Mouse (Mus musculus): ENCODE data around the gene Col15a1.

Gene Col15a1

GRCm38 (mm10) chr4:47207969-47208420, at the start of gene Col15a1:
Gene Col15a1, plus strand, starts transcription at chr4:47208161.
- peak; percentile 31 for DNase-seq (ENCODE audit: low read depth, low spot score)

GRCm38 (mm10) chr4:47161103-47161755, 46.7 kb upstream of the Col15a1 start:
- peak; percentile 59 for DNase-seq (ENCODE audit: low read depth, low spot score)

GRCm38 (mm10) chr4:47161756-47162587, 46.0 kb upstream of the Col15a1 start:
- no peak for DNase-seq (ENCODE audit: low read depth, low spot score)

GRCm38 (mm10) chr4:47172314-47172713, 35.6 kb upstream of the Col15a1 start:
- no peak for DNase-seq (ENCODE audit: low read depth, low spot score)

GRCm38 (mm10) chr4:47177101-47177500, 30.9 kb upstream of the Col15a1 start:
- DNase-seq (ENCODE audit: low read depth, low spot score): no peak

- DNase-seq (ENCODE audit: low read depth, low spot score): no peak
These were observed 29.6 kb upstream of the Col15a1 start for GRCm38 (mm10) chr4:47178261-47178961.

GRCm38 (mm10) chr4:47179535-47179934, 28.4 kb upstream of the Col15a1 start:
- DNase-seq (ENCODE audit: low read depth, low spot score): no peak

GRCm38 (mm10) chr4:47184058-47184661, 23.8 kb upstream of the Col15a1 start:
- no peak for DNase-seq (ENCODE audit: low read depth, low spot score)

- DNase-seq (ENCODE audit: low read depth, low spot score): no peak
These were observed 21.4 kb upstream of the Col15a1 start for GRCm38 (mm10) chr4:47186514-47186913.

- DNase-seq (ENCODE audit: low read depth, low spot score): no peak
These were observed 11.8 kb upstream of the Col15a1 start for GRCm38 (mm10) chr4:47196173-47196572.

GRCm38 (mm10) chr4:47203643-47204042, 4.3 kb upstream of the Col15a1 start:
- DNase-seq (ENCODE audit: low read depth, low spot score): no peak

- no peak for DNase-seq (ENCODE audit: low read depth, low spot score)
These were observed 2.1 kb upstream of the Col15a1 start for GRCm38 (mm10) chr4:47205846-47206245.

- DNase-seq (ENCODE audit: low read depth, low spot score): peak; percentile 7
These were observed 545 bp downstream of the Col15a1 start for GRCm38 (mm10) chr4:47208421-47208991.

- no peak for DNase-seq (ENCODE audit: low read depth, low spot score)
These were observed 1.5 kb downstream of the Col15a1 start for GRCm38 (mm10) chr4:47209466-47209865.

- DNase-seq (ENCODE audit: low read depth, low spot score): no peak
These were observed 10.9 kb downstream of the Col15a1 start for GRCm38 (mm10) chr4:47218828-47219227.

- DNase-seq (ENCODE audit: low read depth, low spot score): no peak
These were observed 11.4 kb downstream of the Col15a1 start for GRCm38 (mm10) chr4:47219393-47219792.

- DNase-seq (ENCODE audit: low read depth, low spot score): no peak
These were observed 12.6 kb downstream of the Col15a1 start for GRCm38 (mm10) chr4:47220544-47220943.

GRCm38 (mm10) chr4:47222146-47222545, 14.2 kb downstream of the Col15a1 start:
- no peak for DNase-seq (ENCODE audit: low read depth, low spot score)

GRCm38 (mm10) chr4:47225920-47226319, 18.0 kb downstream of the Col15a1 start:
- DNase-seq (ENCODE audit: low read depth, low spot score): no peak

- no peak for DNase-seq (ENCODE audit: low read depth, low spot score)
These were observed 19.1 kb downstream of the Col15a1 start for GRCm38 (mm10) chr4:47227101-47227500.

GRCm38 (mm10) chr4:47227756-47228155, 19.8 kb downstream of the Col15a1 start:
- no peak for DNase-seq (ENCODE audit: low read depth, low spot score)
